Mouse (Mus musculus) hindbrain, embryonic 16.5 days (tissue): ENCODE measurements around the gene Lpar2. TPM values are rescaled to one million over a fixed set of nuclear protein-coding genes. Genes with fewer than 3 reads are reported as not detected.

ENCODE experiments used
- ATAC-seq: fragments of 200-750 bp; cut with Nextera tagmentation; 2 replicates; pipeline ENCODE4 v1.8.0; 2017; ENCODE audit warnings: moderate TSS enrichment, moderate library complexity
- H3K27ac ChIP-seq: fragments of 300-500 bp; sonication (generic); 2 replicates; pipeline ENCODE4 v1.5.1; 2014; ENCODE audit warnings: low read depth, mild to moderate bottlenecking, control low read depth, low read length, moderate library complexity
- H3K27me3 ChIP-seq: fragments of 300-500 bp; sonication (generic); replicated peaks from 2 replicates; pipeline ENCODE4 v1.6.1; 2014; ENCODE audit warnings: low read length; ENCODE audit not compliant: control insufficient read depth, insufficient read depth
- H3K36me3 ChIP-seq: fragments of 300-500 bp; sonication (generic); 2 replicates; pipeline ENCODE4 v1.6.1; 2014; ENCODE audit warnings: mild to moderate bottlenecking, low read length, moderate library complexity, mixed read lengths; ENCODE audit not compliant: control insufficient read depth, insufficient read depth
- H3K4me1 ChIP-seq: fragments of 300-500 bp; sonication (generic); 2 replicates; pipeline ENCODE4 v1.6.1; 2014; ENCODE audit warnings: low read depth, low read length; ENCODE audit not compliant: control insufficient read depth, insufficient read depth
- H3K4me2 ChIP-seq: fragments of 300-500 bp; sonication (generic); 2 replicates; pipeline ENCODE4 v1.6.1; 2014; ENCODE audit warnings: mild to moderate bottlenecking, low read length, control low read depth, moderate library complexity
- H3K4me3 ChIP-seq: fragments of 300-500 bp; sonication (generic); 2 replicates; pipeline ENCODE4 v1.5.1; 2014; ENCODE audit warnings: mild to moderate bottlenecking, low read length, control low read depth, moderate library complexity
- H3K9ac ChIP-seq: fragments of 300-500 bp; sonication (generic); 2 replicates; pipeline ENCODE4 v1.6.1; 2014; ENCODE audit warnings: low read depth, mild to moderate bottlenecking, control low read depth, low read length, moderate library complexity
- H3K9me3 ChIP-seq: fragments of 300-500 bp; sonication (generic); 2 replicates; pipeline ENCODE4 v1.6.1; 2014; ENCODE audit warnings: mild to moderate bottlenecking, low read length, moderate library complexity; ENCODE audit not compliant: control insufficient read depth
- WGBS: fragments of 180-500 bp; shearing (Covaris S2); extraction: QIAGEN DNeasy Blood & Tissue Kit; methylation state at CpG from one replicate; pipeline ENCODE4 v1.1.7; 2014; 5-methylcytosine and 5-hydroxymethylcytosine counted together
- polyA plus RNA-seq: library from polyadenylated mRNA; unstranded; fragments of >200 nt; fragmentation: Nextera tagmentation; extraction: Ambion mirVana; gene quantifications from 2 replicates; pipeline ENCODE4 v1.2.1, GENCODE M21; 2015

Lpar2 gene
- polyA plus RNA-seq, 1 experiment from 2014 or later = 0.54 TPM

DNA sequence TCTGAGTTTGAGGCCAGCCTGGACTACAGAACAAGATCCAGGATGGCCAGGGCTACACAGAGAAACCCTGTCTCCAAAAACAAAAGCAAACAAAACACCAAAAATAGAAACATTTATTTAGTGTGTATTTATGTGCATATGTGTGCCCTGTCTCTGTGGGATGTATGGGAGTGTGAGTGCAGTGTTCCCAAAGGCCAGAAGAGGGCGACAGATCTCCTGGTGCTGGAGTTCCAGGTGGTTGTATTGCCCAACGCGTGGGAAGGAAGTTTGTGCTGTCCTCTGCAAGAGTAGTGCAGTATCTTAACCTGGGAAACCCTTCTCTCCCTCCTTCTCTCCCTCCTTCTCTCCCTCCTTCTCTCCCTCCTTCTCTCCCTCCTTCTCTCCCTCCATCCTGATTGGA, 27.7 kb downstream of the Lpar2 start:
- Histone ChIP-seq H3K4me1 (no peaks in the 10 kb centered on the region), H3K4me3 (no peak overlapping the region), H3K36me3 (no peaks in the 10 kb centered on the region), H3K27ac (no peak overlapping the region), H3K27me3 (no peaks in the 10 kb centered on the region), H3K4me2 (no peak overlapping the region), H3K9me3 (no peaks in the 10 kb centered on the region), H3K9ac (no peak overlapping the region)
- no peak for ATAC-seq
- 51% methylated on average over 3 of the region's 3 CpGs for WGBS

- Histone ChIP-seq H3K36me3 (no peaks in the 10 kb centered on the region), H3K27ac (no peak overlapping the region), H3K9ac (no peak overlapping the region), H3K4me3 (no peak overlapping the region), H3K4me2 (no peak overlapping the region), H3K27me3 (no peaks in the 10 kb centered on the region), H3K9me3 (no peaks in the 10 kb centered on the region), H3K4me1 (no peaks in the 10 kb centered on the region)
- WGBS = 83% methylated on average over 7 of the region's 7 CpGs
- no peak for ATAC-seq
Measured at GRCm38 (mm10) chr8:69850926-69851506, 28.8 kb downstream of the Lpar2 start.

GRCm38 (mm10) chr8:69853869-69854268, 31.6 kb downstream of the Lpar2 start:
- Histone ChIP-seq H3K27ac (no peak overlapping the region), H3K36me3 (peaks cover under 1% of the 10 kb centered on the region; the same call in 1 of the 2 replicates), H3K4me2 (no peak overlapping the region), H3K9me3 (no peaks in the 10 kb centered on the region), H3K9ac (no peak overlapping the region), H3K4me3 (no peak overlapping the region), H3K27me3 (no peaks in the 10 kb centered on the region), H3K4me1 (no peaks in the 10 kb centered on the region)
- 94% methylated on average over 10 of the region's 10 CpGs for WGBS
- no peak for ATAC-seq

DNA sequence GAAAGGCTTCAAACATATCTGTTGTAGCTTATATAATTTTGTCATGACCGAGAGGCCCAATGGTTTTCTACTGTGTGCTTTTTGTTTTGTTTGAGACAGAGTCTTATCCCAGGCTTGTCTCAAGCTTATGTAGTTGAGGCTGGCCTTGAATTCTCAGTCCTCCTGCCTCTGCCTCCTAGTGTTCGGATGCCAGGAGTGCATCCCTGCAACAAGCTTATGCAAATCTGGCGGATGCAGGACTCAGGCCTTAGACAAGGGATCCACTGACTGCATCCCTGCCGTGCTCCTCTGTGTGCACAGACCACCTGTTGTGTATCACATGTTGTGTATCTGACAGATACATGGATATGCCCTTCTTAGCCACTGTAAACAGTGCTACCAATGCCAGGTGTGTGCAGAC, 38.6 kb downstream of the Lpar2 start:
- WGBS = 60% methylated on average over 4 of the region's 4 CpGs
- no peak for ATAC-seq
- Histone ChIP-seq H3K4me3 (no peak overlapping the region), H3K9ac (no peak overlapping the region), H3K4me2 (no peak overlapping the region), H3K36me3 (peaks cover 6% of the 10 kb centered on the region), H3K9me3 (no peaks in the 10 kb centered on the region), H3K27me3 (no peaks in the 10 kb centered on the region), H3K27ac (no peak overlapping the region), H3K4me1 (no peaks in the 10 kb centered on the region)

GRCm38 (mm10) chr8:69861251-69861650, 39.0 kb downstream of the Lpar2 start:
- no peak overlapping the region for H3K4me3 ChIP-seq
- no peak for ATAC-seq
- no peaks in the 10 kb centered on the region for H3K9me3 ChIP-seq
- H3K4me2 ChIP-seq = no peak overlapping the region
- H3K36me3 ChIP-seq = peaks cover 6% of the 10 kb centered on the region
- no peaks in the 10 kb centered on the region for H3K27me3 ChIP-seq
- no peak overlapping the region for H3K9ac ChIP-seq
- no peak overlapping the region for H3K27ac ChIP-seq
- WGBS = 77% methylated on average over 2 of the region's 2 CpGs
- H3K4me1 ChIP-seq = no peaks in the 10 kb centered on the region

- H3K9me3 ChIP-seq = no peaks in the 10 kb centered on the region
- H3K9ac ChIP-seq = no peak overlapping the region
- no peaks in the 10 kb centered on the region for H3K4me1 ChIP-seq
- no peak overlapping the region for H3K4me2 ChIP-seq
- H3K36me3 ChIP-seq = peaks cover 6% of the 10 kb centered on the region
- no peak for ATAC-seq
- no peak overlapping the region for H3K27ac ChIP-seq
- 88% methylated on average over 5 of the region's 5 CpGs for WGBS
- H3K4me3 ChIP-seq = no peak overlapping the region
- no peaks in the 10 kb centered on the region for H3K27me3 ChIP-seq
Measured at GRCm38 (mm10) chr8:69863387-69864020, 41.3 kb downstream of the Lpar2 start.

DNA sequence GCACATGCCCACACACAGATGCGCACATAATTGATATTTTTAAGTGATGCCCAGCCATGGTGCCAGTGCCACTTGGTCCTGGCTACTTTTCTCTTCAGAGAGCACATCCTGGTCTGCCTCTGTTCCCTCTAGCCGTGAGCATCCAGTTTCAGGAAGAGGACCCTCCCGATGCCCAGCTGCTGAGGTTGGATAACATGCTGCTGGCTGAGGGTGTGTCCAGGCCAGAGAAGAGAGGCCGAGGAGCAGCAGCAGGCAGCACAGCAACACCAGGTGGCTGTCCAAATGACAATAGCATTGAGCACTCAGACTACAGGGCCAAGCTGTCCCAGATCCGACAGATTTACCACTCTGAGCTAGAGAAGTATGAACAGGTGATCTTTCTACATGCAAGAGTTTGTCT, 42.0 kb downstream of the Lpar2 start:
- Histone ChIP-seq H3K4me3 (no peak overlapping the region), H3K9me3 (no peaks in the 10 kb centered on the region), H3K36me3 (peaks cover 4% of the 10 kb centered on the region), H3K4me1 (no peaks in the 10 kb centered on the region), H3K9ac (no peak overlapping the region), H3K4me2 (no peak overlapping the region), H3K27ac (no peak overlapping the region), H3K27me3 (no peaks in the 10 kb centered on the region)
- WGBS = 87% methylated on average over 5 of the region's 5 CpGs
- no peak for ATAC-seq

- 87% methylated on average over 5 of the region's 5 CpGs for WGBS
- H3K27ac ChIP-seq = no peak overlapping the region
- no peak overlapping the region for H3K4me2 ChIP-seq
- no peak for ATAC-seq
- no peak overlapping the region for H3K4me3 ChIP-seq
- no peak overlapping the region for H3K9ac ChIP-seq
- H3K36me3 ChIP-seq = 0 out of 2 replicates have a peak, but pooled peaks cover 3% of the 10 kb centered on the region
- H3K27me3 ChIP-seq = no peaks in the 10 kb centered on the region
- H3K9me3 ChIP-seq = no peaks in the 10 kb centered on the region
- no peaks in the 10 kb centered on the region for H3K4me1 ChIP-seq
Measured at GRCm38 (mm10) chr8:69867696-69868326, 45.6 kb downstream of the Lpar2 start.

GRCm38 (mm10) chr8:69870003-69870765, 48.0 kb downstream of the Lpar2 start:
- Histone ChIP-seq H3K4me2 (no peak overlapping the region), H3K9ac (no peak overlapping the region), H3K4me3 (no peak overlapping the region), H3K27me3 (no peaks in the 10 kb centered on the region), H3K36me3 (0 out of 2 replicates have a peak, but pooled peaks cover 3% of the 10 kb centered on the region), H3K9me3 (no peaks in the 10 kb centered on the region), H3K27ac (no peak overlapping the region), H3K4me1 (no peaks in the 10 kb centered on the region)
- ATAC-seq = no peak
- 86% methylated on average over 11 of the region's 11 CpGs for WGBS
